Mouse (Mus musculus) limb, embryonic 10.5 days (tissue): ENCODE measurements at regions not wholly inside any gene's neighbourhood (a gene's known extent, or its start where the extent isn't known, plus 50 kb on each side); places are given as distances from the start of the nearest gene placed in this dataset.

Source experiments
- DNase-seq: peaks from one replicate; pipeline ENCODE4 v3.0.0-alpha.2; 2017; ENCODE audit warnings: low spot score
- H3K27ac ChIP-seq: fragments of 300-500 bp; sonication (generic); 2 replicates; pipeline ENCODE4 v1.5.1; 2016; ENCODE audit warnings: mild to moderate bottlenecking
- H3K27me3 ChIP-seq: fragments of 300-500 bp; sonication (generic); 2 replicates; pipeline ENCODE4 v1.6.1; 2016; ENCODE audit warnings: low read depth, mild to moderate bottlenecking; ENCODE audit not compliant: poor library complexity, severe bottlenecking
- H3K36me3 ChIP-seq: fragments of 300-500 bp; sonication (generic); 2 replicates; pipeline ENCODE4 v1.6.1; 2016; ENCODE audit warnings: mild to moderate bottlenecking, moderate library complexity
- H3K4me1 ChIP-seq: fragments of 300-500 bp; sonication (generic); 2 replicates; pipeline ENCODE4 v1.6.1; 2016
- H3K4me3 ChIP-seq: fragments of 300-500 bp; sonication (generic); 2 replicates; pipeline ENCODE4 v1.5.1; 2016; ENCODE audit warnings: mild to moderate bottlenecking, moderate library complexity
- H3K9me3 ChIP-seq: fragments of 300-500 bp; sonication (generic); replicated peaks from 2 replicates; pipeline ENCODE4 v1.6.1; 2016; ENCODE audit warnings: mild to moderate bottlenecking
- WGBS: fragments of 180-500 bp; shearing (Covaris S2); methylation state at CpG from one replicate; pipeline ENCODE4 v1.1.7; 2016; 5-methylcytosine and 5-hydroxymethylcytosine counted together

- H3K4me3 ChIP-seq: no peak overlapping the region
- H3K27ac ChIP-seq: no peak overlapping the region
- H3K36me3 ChIP-seq: no peaks in the 10 kb centered on the region
- DNase-seq: no peak
- no peaks in the 10 kb centered on the region for H3K4me1 ChIP-seq
- 80% methylated on average over 4 of the region's 4 CpGs for WGBS
- H3K27me3 ChIP-seq: no peaks in the 10 kb centered on the region
- no peaks in the 10 kb centered on the region for H3K9me3 ChIP-seq
Measured at GRCm38 (mm10) chr16:25147486-25147885, 139.1 kb upstream of the Tprg start.

- Histone ChIP-seq H3K36me3 (no peaks in the 10 kb centered on the region), H3K27me3 (no peaks in the 10 kb centered on the region), H3K4me1 (no peaks in the 10 kb centered on the region), H3K9me3 (no peaks in the 10 kb centered on the region), H3K27ac (no peak overlapping the region), H3K4me3 (no peak overlapping the region)
- WGBS: 100% methylated on average over 1 of the region's 1 CpGs
- no peak for DNase-seq
Measured at GRCm38 (mm10) chr16:25149186-25149585, 137.4 kb upstream of the Tprg start.

- DNase-seq: no peak
- Histone ChIP-seq H3K27me3 (no peaks in the 10 kb centered on the region), H3K4me1 (no peaks in the 10 kb centered on the region), H3K36me3 (no peaks in the 10 kb centered on the region), H3K9me3 (no peaks in the 10 kb centered on the region), H3K27ac (no peak overlapping the region), H3K4me3 (no peak overlapping the region)
Measured at GRCm38 (mm10) chr16:25176870-25177269, 109.7 kb upstream of the Tprg start.

GRCm38 (mm10) chr16:25178055-25178454 lies 108.6 kb upstream of the Tprg start:
- no peak for DNase-seq
- Histone ChIP-seq H3K36me3 (no peaks in the 10 kb centered on the region), H3K4me3 (no peak overlapping the region), H3K27me3 (no peaks in the 10 kb centered on the region), H3K9me3 (no peaks in the 10 kb centered on the region), H3K27ac (no peak overlapping the region), H3K4me1 (no peaks in the 10 kb centered on the region)
- WGBS: 81% methylated on average over 2 of the region's 2 CpGs

GRCm38 (mm10) chr16:25181939-25182338 lies 104.7 kb upstream of the Tprg start:
- no peaks in the 10 kb centered on the region for H3K4me1 ChIP-seq
- no peaks in the 10 kb centered on the region for H3K27me3 ChIP-seq
- no peak overlapping the region for H3K27ac ChIP-seq
- 95% methylated on average over 6 of the region's 6 CpGs for WGBS
- no peak overlapping the region for H3K4me3 ChIP-seq
- no peaks in the 10 kb centered on the region for H3K9me3 ChIP-seq
- DNase-seq: no peak
- no peaks in the 10 kb centered on the region for H3K36me3 ChIP-seq

GRCm38 (mm10) chr16:25197079-25197478 lies 89.5 kb upstream of the Tprg start:
- 93% methylated on average over 5 of the region's 5 CpGs for WGBS
- Histone ChIP-seq H3K4me3 (no peak overlapping the region), H3K27ac (no peak overlapping the region), H3K4me1 (no peaks in the 10 kb centered on the region), H3K27me3 (no peaks in the 10 kb centered on the region), H3K36me3 (no peaks in the 10 kb centered on the region), H3K9me3 (no peaks in the 10 kb centered on the region)
- no peak for DNase-seq

- Histone ChIP-seq H3K27ac (no peak overlapping the region), H3K4me3 (no peak overlapping the region), H3K36me3 (no peaks in the 10 kb centered on the region), H3K27me3 (no peaks in the 10 kb centered on the region), H3K4me1 (no peaks in the 10 kb centered on the region), H3K9me3 (no peaks in the 10 kb centered on the region)
- WGBS: 82% methylated on average over 3 of the region's 3 CpGs
- no peak for DNase-seq
Measured at GRCm38 (mm10) chr16:25198844-25199243, 87.8 kb upstream of the Tprg start.

- no peak for DNase-seq
- Histone ChIP-seq H3K4me3 (no peak overlapping the region), H3K4me1 (no peaks in the 10 kb centered on the region), H3K27me3 (no peaks in the 10 kb centered on the region), H3K27ac (no peak overlapping the region), H3K9me3 (no peaks in the 10 kb centered on the region), H3K36me3 (no peaks in the 10 kb centered on the region)
Measured at GRCm38 (mm10) chr16:25199984-25200383, 86.6 kb upstream of the Tprg start.

- Histone ChIP-seq H3K4me3 (no peak overlapping the region), H3K9me3 (no peaks in the 10 kb centered on the region), H3K36me3 (no peaks in the 10 kb centered on the region), H3K4me1 (no peaks in the 10 kb centered on the region), H3K27me3 (no peaks in the 10 kb centered on the region), H3K27ac (no peak overlapping the region)
- 90% methylated on average over 7 of the region's 7 CpGs for WGBS
- no peak for DNase-seq
Measured at GRCm38 (mm10) chr16:25201094-25201770, 85.4 kb upstream of the Tprg start.

- no peak overlapping the region for H3K27ac ChIP-seq
- H3K4me3 ChIP-seq: no peak overlapping the region
- no peaks in the 10 kb centered on the region for H3K36me3 ChIP-seq
- no peaks in the 10 kb centered on the region for H3K9me3 ChIP-seq
- whole genome bisulfite sequencing: 75% methylated on average over 2 of the region's 2 CpGs
- no peaks in the 10 kb centered on the region for H3K27me3 ChIP-seq
- no peak for DNase-seq
- H3K4me1 ChIP-seq: no peaks in the 10 kb centered on the region
Measured at GRCm38 (mm10) chr16:25213250-25213649, 73.4 kb upstream of the Tprg start.

GRCm38 (mm10) chr16:25220552-25220951 lies 66.1 kb upstream of the Tprg start:
- 89% methylated on average over 6 of the region's 6 CpGs for WGBS
- Histone ChIP-seq H3K36me3 (no peaks in the 10 kb centered on the region), H3K27ac (no peak overlapping the region), H3K9me3 (no peaks in the 10 kb centered on the region), H3K27me3 (no peaks in the 10 kb centered on the region), H3K4me3 (no peak overlapping the region), H3K4me1 (no peaks in the 10 kb centered on the region)
- DNase-seq: no peak

GRCm38 (mm10) chr16:25224801-25225200 lies 61.8 kb upstream of the Tprg start:
- Histone ChIP-seq H3K9me3 (no peaks in the 10 kb centered on the region), H3K4me1 (no peaks in the 10 kb centered on the region), H3K27ac (no peak overlapping the region), H3K27me3 (no peaks in the 10 kb centered on the region), H3K4me3 (no peak overlapping the region), H3K36me3 (no peaks in the 10 kb centered on the region)
- DNase-seq: no peak
